In the genomic region with DNA sequence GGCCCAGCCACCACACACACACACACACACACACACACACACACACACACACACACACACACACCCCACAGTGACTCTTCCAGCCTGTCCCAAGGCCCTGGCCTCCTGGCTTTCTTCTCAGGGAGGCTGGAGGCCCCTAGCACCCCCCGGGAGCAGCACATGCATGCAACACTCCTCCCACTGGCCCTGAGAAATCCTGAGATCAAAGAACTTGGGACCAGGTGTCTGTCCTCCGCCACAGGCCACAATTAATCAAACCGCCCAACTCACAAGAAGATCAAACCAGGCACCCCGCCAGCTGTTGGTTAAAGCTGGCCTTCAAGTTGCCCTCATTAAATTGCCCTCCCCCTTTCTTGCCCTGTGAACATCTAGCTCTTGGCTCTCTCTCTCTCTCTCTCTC, we compare ENCODE assay signal across 8 mouse cellular contexts.
A peak's percentile ranks its signal among the peaks of the same experiment; 100 is the strongest.
DNase-seq lines count a peak whose midpoint lies in the region; ATAC-seq and TF ChIP-seq lines count a peak whose summit lies in the region.

No protein-coding gene starts in this region.

- intact Hi-C loops in gastrocnemius, postnatal 14 days (cut with DNase I; ENCODE audit: low total_unique reads), result no loop called here

- H3K36me3 ChIP-seq in neural tube, embryonic 15.5 days, result no peaks in the 10 kb centered on the region
- H3K36me3 ChIP-seq in forebrain, postnatal 0 days (ENCODE audit: insufficient read depth), result no peaks in the 10 kb centered on the region
- H3K36me3 ChIP-seq in limb, embryonic 12.5 days, result no peaks in the 10 kb centered on the region

- WGBS in neural tube, embryonic 15.5 days, result 14% methylated on average over 4 of the region's 4 CpGs
- WGBS in forebrain, postnatal 0 days, result 6% methylated on average over 4 of the region's 4 CpGs
- WGBS in limb, embryonic 12.5 days, result 4% methylated on average over 4 of the region's 4 CpGs

- peaks cover 17% of the 10 kb centered on the region for H3K27me3 ChIP-seq in neural tube, embryonic 15.5 days (replicated peaks)
- H3K27me3 ChIP-seq in forebrain, postnatal 0 days (ENCODE audit: insufficient read depth, low read length), result peaks cover 4% of the 10 kb centered on the region; the same call in 1 of the 2 replicates
- peaks cover 43% of the 10 kb centered on the region for H3K27me3 ChIP-seq in limb, embryonic 12.5 days

- no peak for TF ChIP-seq CTCF in forebrain, postnatal 0 days (IDR thresholded peaks at IDR 0.05; ENCODE audit: low read depth)
- no peak for TF ChIP-seq CTCF in layer of hippocampus, adult 2 months (conservative IDR thresholded peaks at IDR 0.05)

- no peak overlapping the region for H3K4me3 ChIP-seq in neural tube, embryonic 15.5 days (replicated peaks)
- no peak overlapping the region for H3K4me3 ChIP-seq in forebrain, postnatal 0 days (ENCODE audit: low read depth, low read length)
- H3K4me3 ChIP-seq in limb, embryonic 12.5 days (replicated peaks), result no peak overlapping the region
- H3K4me3 ChIP-seq in layer of hippocampus, adult 2 months, result no peak overlapping the region

- H3K27ac ChIP-seq in neural tube, embryonic 15.5 days (replicated peaks), result no peak overlapping the region
- no peak overlapping the region for H3K27ac ChIP-seq in forebrain, postnatal 0 days (ENCODE audit: low read depth, low read length)
- H3K27ac ChIP-seq in limb, embryonic 12.5 days, result peak overlapping the region; percentile 50; the same call in 1 of the 2 replicates
- no peak overlapping the region for H3K27ac ChIP-seq in layer of hippocampus, adult 2 months

- ATAC-seq in neural tube, embryonic 15.5 days (ENCODE audit: low FRiP score), result no peak
- peak; percentile 58; the same call in 1 of the 2 replicates for ATAC-seq in forebrain, postnatal 0 days
- ATAC-seq in limb, embryonic 12.5 days (ENCODE audit: insufficient number of reproducible peaks, insufficient read depth, low FRiP score, low TSS enrichment, low read depth), result peak; percentile 72

- no peak overlapping the region for H3K4me2 ChIP-seq in neural tube, embryonic 15.5 days
- no peak overlapping the region for H3K4me2 ChIP-seq in forebrain, postnatal 0 days (ENCODE audit: low read depth)
- H3K4me2 ChIP-seq in limb, embryonic 12.5 days, result peak overlapping the region; percentile 11; the same call in 1 of the 2 replicates

- no peaks in the 10 kb centered on the region for H3K9me3 ChIP-seq in neural tube, embryonic 15.5 days (replicated peaks)
- no peaks in the 10 kb centered on the region for H3K9me3 ChIP-seq in forebrain, postnatal 0 days (ENCODE audit: low read length)
- no peaks in the 10 kb centered on the region for H3K9me3 ChIP-seq in limb, embryonic 12.5 days

- no peak overlapping the region for H3K9ac ChIP-seq in neural tube, embryonic 15.5 days (replicated peaks)
- no peak overlapping the region for H3K9ac ChIP-seq in forebrain, postnatal 0 days
- no peak overlapping the region for H3K9ac ChIP-seq in limb, embryonic 12.5 days (replicated peaks)

- DNase-seq in neural tube, embryonic 10.5 days (ENCODE audit: extremely low spot score, low spot score), result peak; percentile 84
- DNase-seq in forebrain, postnatal 0 days, result peak; percentile 52
- peak; percentile 24 for DNase-seq in retina, postnatal 7 days (ENCODE audit: low read depth, low spot score)
- no peak for DNase-seq in layer of hippocampus, adult 2 months (ENCODE audit: low spot score in 2 of 2)
- DNase-seq in gastrocnemius, postnatal 14 days, result no peak
- no peak for DNase-seq in layer of hippocampus, adult 9-11 months

- H3K4me1 ChIP-seq in neural tube, embryonic 15.5 days, result peaks cover 5% of the 10 kb centered on the region; the same call in 1 of the 2 replicates
- 0 out of 2 replicates have a peak, but pooled peaks cover 2% of the 10 kb centered on the region for H3K4me1 ChIP-seq in forebrain, postnatal 0 days (ENCODE audit: insufficient read depth)
- peaks cover 71% of the 10 kb centered on the region for H3K4me1 ChIP-seq in limb, embryonic 12.5 days (replicated peaks)

Comparison
In these comparisons a context has a peak if more than half of its experiments do, and no peak if none do; other contexts are left out.
1. DNase-seq: peak in neural tube, embryonic 10.5 days (single experiment), forebrain, postnatal 0 days (single experiment) and retina, postnatal 7 days (single experiment); none in layer of hippocampus, adult 2 months (0 of 2), gastrocnemius, postnatal 14 days (single experiment) and layer of hippocampus, adult 9-11 months (single experiment).